Mouse (Mus musculus) liver, adult 2 months (tissue): ENCODE data around the gene Syngap1.

Experiments
- CTCF ChIP-seq: fragments of 200-500 bp; IDR thresholded peaks from 2 replicates; pipeline ENCODE4 v1.5.1; 2011; ENCODE audit warnings: low read depth, low read length, control low read depth
- POLR2A ChIP-seq: fragments of 200-500 bp; IDR thresholded peaks from 2 replicates; pipeline ENCODE4 v1.6.1; 2011; ENCODE audit warnings: low read length, control low read depth; ENCODE audit not compliant: insufficient read depth; ENCODE audit errors: extremely low read depth

DNA sequence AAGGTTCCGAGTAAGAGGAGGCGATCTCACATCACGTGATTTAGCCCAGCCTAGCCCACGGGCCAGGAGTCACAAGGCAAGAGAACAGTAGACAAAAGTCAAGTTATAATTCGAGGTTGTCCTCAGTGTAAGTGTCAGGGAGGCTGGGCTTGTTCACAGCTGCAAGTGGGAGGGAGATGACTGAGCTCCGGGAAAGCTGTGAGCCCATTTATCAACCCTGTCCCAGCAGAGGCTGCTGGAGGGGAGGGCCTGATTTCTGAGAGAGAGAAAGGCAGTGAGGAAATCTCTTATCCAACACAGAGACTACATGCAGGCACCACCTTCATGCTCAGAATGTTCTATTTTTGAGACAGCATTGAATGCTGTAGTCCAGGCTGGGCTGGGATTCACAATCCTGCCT is 71.9 kb downstream of the Syngap1 start:
- TF ChIP-seq CTCF (no peak), POLR2A (no peak)
